Mouse (Mus musculus) ES-E14 (cell line): Measurements from ENCODE around the gene Zbtb46. TPM values are rescaled to one million over a fixed set of nuclear protein-coding genes. Genes with fewer than 3 reads are reported as not detected.

Source experiments
- DNase-seq: peaks from one replicate; pipeline ENCODE4 v3.0.0-alpha.2; 2013; ENCODE audit warnings: low read depth, low spot score
- H3K27ac ChIP-seq: 2 replicates; pipeline ENCODE4 v1.5.1; 2012; ENCODE audit warnings: low read depth, mild to moderate bottlenecking, low read length, moderate library complexity, mixed read lengths; ENCODE audit not compliant: poor library complexity, insufficient read depth, severe bottlenecking
- H3K36me3 ChIP-seq: 2 replicates; pipeline ENCODE4 v1.6.1; 2012; ENCODE audit warnings: mild to moderate bottlenecking, low read length, moderate library complexity, mixed read lengths; ENCODE audit not compliant: control insufficient read depth, poor library complexity, insufficient read depth, severe bottlenecking
- H3K4me1 ChIP-seq, 2 experiments: fragments of 150-350 bp in 1 of 2; sonication (generic) in 1 of 2; 2 replicates each; pipeline ENCODE4 v1.6.1; 2012; ENCODE audit warnings: low read length in 2 of 2, mild to moderate bottlenecking in 1 of 2, mixed read lengths in 1 of 2; ENCODE audit not compliant: control insufficient read depth in 2 of 2, insufficient read depth in 2 of 2, poor library complexity in 1 of 2
- H3K4me3 ChIP-seq, 2 experiments: fragments of 150-350 bp in 1 of 2; sonication (generic) in 1 of 2; 2 replicates each; pipeline ENCODE4 v1.5.1; 2012; ENCODE audit warnings: low read length in 2 of 2, low read depth in 1 of 2, mild to moderate bottlenecking in 1 of 2, mixed read lengths in 1 of 2; ENCODE audit not compliant: insufficient read depth in 1 of 2, poor library complexity in 1 of 2, severe bottlenecking in 1 of 2
- H3K9ac ChIP-seq: 2 replicates; pipeline ENCODE4 v1.6.1; 2012; ENCODE audit warnings: low read depth, mild to moderate bottlenecking, low read length, mixed read lengths; ENCODE audit not compliant: poor library complexity, insufficient read depth, severe bottlenecking
- H3K9me3 ChIP-seq: fragments of 150-350 bp; sonication (generic); 2 replicates; pipeline ENCODE4 v1.6.1; 2012; ENCODE audit warnings: low read depth, mild to moderate bottlenecking, low read length; ENCODE audit not compliant: control insufficient read depth, insufficient read depth
- CHD2 ChIP-seq: IDR thresholded peaks from 2 replicates; pipeline ENCODE4 v1.6.1; 2014; ENCODE audit warnings: mild to moderate bottlenecking, low read depth, low read length, inconsistent platforms
- HCFC1 ChIP-seq: IDR thresholded peaks from 2 replicates; pipeline ENCODE4 v1.6.1; 2012; ENCODE audit warnings: low read length, inconsistent platforms, borderline replicate concordance; ENCODE audit not compliant: insufficient read depth
- MAFK ChIP-seq: IDR thresholded peaks from 2 replicates; pipeline ENCODE4 v1.6.1; 2014; ENCODE audit warnings: mild to moderate bottlenecking, low read depth, low read length, inconsistent platforms; ENCODE audit not compliant: insufficient read depth
- ZC3H11A ChIP-seq: IDR thresholded peaks from 2 replicates; pipeline ENCODE4 v1.6.1; 2012; ENCODE audit warnings: low read depth, mild to moderate bottlenecking, inconsistent platforms, low read length, borderline replicate concordance
- ZNF384 ChIP-seq: IDR thresholded peaks from 2 replicates; pipeline ENCODE4 v1.6.1; 2012; ENCODE audit warnings: low read depth, low read length, inconsistent platforms
- in situ Hi-C, 2 experiments: fragments of 600-800 bp; cut with MboI; formaldehyde crosslinking; loops; one replicate each; pipeline ENCODE4 v1.15.1; 2025; ENCODE audit warnings: low sequenced_read_pairs in 2 of 2, inconsistent platforms in 1 of 2; ENCODE audit not compliant: unreplicated experiment in 2 of 2
- total RNA-seq: library from RNA; depleted of rRNA; stranded (reverse); fragments of 300-350 nt; gene quantifications from 2 replicates; pipeline ENCODE4 v1.2.3, GENCODE M21; 2012

The Zbtb46 gene
- total RNA-seq, 1 experiment, result 4.4 TPM

DNA sequence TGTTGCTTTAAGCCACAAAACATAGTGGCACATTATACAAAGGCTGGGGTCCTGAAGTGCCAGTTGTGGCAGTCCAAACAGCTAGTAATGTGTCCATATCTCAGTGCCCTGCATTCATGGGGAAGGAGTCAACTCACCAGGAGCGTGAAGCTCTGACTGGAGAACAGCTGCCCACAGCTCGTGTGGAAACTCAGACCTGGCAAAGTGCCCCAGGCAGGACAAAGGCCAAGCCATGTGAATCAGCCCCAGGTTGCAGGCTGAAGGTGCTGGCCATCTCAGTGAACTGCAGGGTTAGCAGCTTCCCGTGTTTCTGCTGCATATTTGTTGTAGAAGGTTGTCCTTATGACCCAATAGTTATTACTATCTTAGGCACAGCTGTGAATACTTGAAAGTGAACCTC, 43.3 kb downstream of the Zbtb46 start:
- in situ Hi-C loops, result no loop called here

DNA sequence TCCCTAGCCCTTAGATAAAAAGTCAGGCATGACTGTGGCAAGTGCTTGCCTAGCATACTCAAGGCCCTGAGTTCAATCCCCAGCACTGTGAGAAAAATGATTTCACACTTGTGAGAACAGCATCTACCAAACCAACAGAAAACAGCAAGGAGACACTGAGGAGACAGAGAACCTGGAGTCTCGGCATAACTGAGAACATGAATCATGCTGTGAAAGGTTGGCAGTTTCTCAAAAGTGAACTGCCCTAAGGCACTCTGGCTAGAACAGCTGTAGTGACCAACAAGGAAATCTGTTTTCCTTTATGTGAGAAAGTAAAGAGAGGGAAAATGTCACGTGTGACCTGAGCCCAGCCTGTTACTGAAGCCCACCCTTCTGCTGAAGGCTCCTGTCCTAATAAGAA, 46.1 kb downstream of the Zbtb46 start:
- Histone ChIP-seq H3K27ac (no peak overlapping the region), H3K9ac (no peak overlapping the region), H3K36me3 (no peaks in the 10 kb centered on the region), H3K4me3 (no peak overlapping the region), H3K9me3 (no peaks in the 10 kb centered on the region), H3K4me1 (peaks cover 0 to 7% of the 10 kb centered on the region in 2 experiments; a peak in 2 of 4 replicates)
- in situ Hi-C loops, result no loop called here
- TF ChIP-seq ZNF384, result no peak
- TF ChIP-seq HCFC1, result no peak
- no peak for TF ChIP-seq MAFK
- no peak for TF ChIP-seq ZC3H11A
- no peak for TF ChIP-seq CHD2
- no peak for DNase-seq

More for the DNA sequence above, 43.3 kb downstream of the Zbtb46 start:
- TF ChIP-seq CHD2, result no peak
- Histone ChIP-seq H3K4me1 (peaks cover 0 to under 1% of the 10 kb centered on the region in 2 experiments; a peak in 1 of 4 replicates), H3K27ac (no peak overlapping the region), H3K4me3 (no peak overlapping the region), H3K36me3 (no peaks in the 10 kb centered on the region), H3K9me3 (no peaks in the 10 kb centered on the region), H3K9ac (no peak overlapping the region)
- DNase-seq, result no peak

- TF ChIP-seq ZNF384 (no peak), HCFC1 (no peak), ZC3H11A (no peak), CHD2 (no peak), MAFK (no peak)
- in situ Hi-C loops, result no loop called here
- Histone ChIP-seq H3K27ac (no peak overlapping the region), H3K9ac (no peak overlapping the region), H3K9me3 (no peaks in the 10 kb centered on the region), H3K4me3 (no peak overlapping the region), H3K36me3 (no peaks in the 10 kb centered on the region), H3K4me1 (peaks cover 0 to 7% of the 10 kb centered on the region in 2 experiments; a peak in 2 of 4 replicates)
- DNase-seq, result peak; percentile 34
Measured at GRCm38 (mm10) chr2:181410760-181411473, 48.3 kb downstream of the Zbtb46 start.

DNA sequence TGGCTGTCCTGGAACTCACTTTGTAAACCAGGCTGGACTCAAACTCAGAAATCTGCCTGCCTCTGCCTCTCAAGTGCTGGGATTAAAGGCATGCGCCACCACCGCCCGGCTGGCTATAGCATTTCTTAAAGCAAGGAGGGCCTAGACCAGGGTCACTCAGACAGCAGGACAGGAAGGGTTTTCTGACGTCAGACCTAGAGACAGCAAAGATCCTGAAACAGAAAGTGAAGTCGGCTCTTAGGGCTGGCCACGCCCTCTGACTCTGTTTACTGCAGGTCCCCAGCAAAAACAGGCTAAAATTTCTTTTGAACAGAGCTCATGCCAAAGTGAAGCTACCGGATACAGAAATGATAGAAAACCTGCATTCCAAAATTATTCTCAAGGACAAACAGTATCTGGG, 49.6 kb downstream of the Zbtb46 start:
- TF ChIP-seq HCFC1 (no peak), CHD2 (no peak), ZC3H11A (no peak), ZNF384 (no peak), MAFK (no peak)
- DNase-seq, result no peak
- Histone ChIP-seq H3K9me3 (no peaks in the 10 kb centered on the region), H3K4me1 (peaks cover 0 to 7% of the 10 kb centered on the region in 2 experiments; a peak in 2 of 4 replicates), H3K4me3 (no peak overlapping the region), H3K9ac (no peak overlapping the region), H3K27ac (no peak overlapping the region), H3K36me3 (no peaks in the 10 kb centered on the region)
- in situ Hi-C loops, result no loop called here

- in situ Hi-C loops, result no loop called here
Measured at GRCm38 (mm10) chr2:181403722-181404121, 55.5 kb downstream of the Zbtb46 start.

More at GRCm38 (mm10) chr2:181403722-181404121, 55.5 kb downstream of the Zbtb46 start:
- TF ChIP-seq HCFC1 (no peak), ZC3H11A (no peak), CHD2 (no peak), ZNF384 (no peak), MAFK (no peak)
- Histone ChIP-seq H3K4me3 (no peak overlapping the region), H3K27ac (no peak overlapping the region), H3K36me3 (no peaks in the 10 kb centered on the region), H3K4me1 (peaks cover 0 to 2% of the 10 kb centered on the region in 2 experiments; a peak in 2 of 4 replicates), H3K9ac (no peak overlapping the region), H3K9me3 (no peaks in the 10 kb centered on the region)
- no peak for DNase-seq
